Mouse (Mus musculus): ENCODE measurements at regions not wholly inside any gene's neighbourhood (a gene's known extent, or its start where the extent isn't known, plus 50 kb on each side); places are given as distances from the start of the nearest gene placed in this dataset.
"Not testable (repeated sequence)": the region's sequence is repeated elsewhere in the genome, so short reads cannot be mapped to it uniquely, and the experiment has no call there.

- ATAC-seq (ENCODE audit: insufficient read depth) (no peak), DNase-seq (peak; percentile 22)
- 46% methylated on average over 4 of the region's 4 CpGs for WGBS
- H3K9ac ChIP-seq, result no peak overlapping the region
- no peak overlapping the region for H3K4me2 ChIP-seq
- no peaks in the 10 kb centered on the region for H3K36me3 ChIP-seq (ENCODE audit: insufficient read depth)
- no peaks in the 10 kb centered on the region; the same call in 1 of the 2 replicates for H3K9me3 ChIP-seq (ENCODE audit: low read depth, low read length)
- H3K4me1 ChIP-seq (ENCODE audit: insufficient read depth), result no peaks in the 10 kb centered on the region
- H3K27me3 ChIP-seq (ENCODE audit: insufficient read depth, low read length), result no peaks in the 10 kb centered on the region
- H3K27ac ChIP-seq (ENCODE audit: low read depth), result no peak overlapping the region
- TF ChIP-seq CTCF (IDR thresholded peaks at IDR 0.05; ENCODE audit: low read depth), result peak; percentile 23; the same call in 1 of the 2 replicates
- H3K4me3 ChIP-seq (ENCODE audit: low read depth, low read length), result no peak overlapping the region
Measured at GRCm38 (mm10) chr12:113858893-113859292, 315.2 kb downstream of the Adam6a start.

DNA sequence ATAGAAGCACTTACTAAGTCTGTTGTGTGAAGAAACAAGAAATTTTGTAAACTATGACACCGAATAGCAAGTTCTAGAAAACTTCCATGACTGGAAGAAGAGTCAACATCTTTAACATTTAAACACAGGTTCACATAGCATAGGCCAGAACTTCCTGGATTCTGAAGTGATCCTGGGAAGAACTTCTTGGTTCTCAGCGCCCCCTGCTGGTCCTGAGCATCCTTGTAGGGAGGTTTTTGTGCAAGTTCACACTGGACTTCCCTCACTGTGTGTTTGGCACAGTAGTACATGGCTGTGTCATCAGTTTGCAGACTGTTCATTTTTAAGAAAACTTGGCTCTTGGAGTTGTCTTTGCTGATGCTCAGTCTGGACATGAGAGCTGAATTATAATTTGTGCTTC, 335.1 kb downstream of the Adam6a start:
- DNase-seq (peak; percentile 35), ATAC-seq (ENCODE audit: insufficient read depth) (no peak)
- Histone ChIP-seq H3K27ac (ENCODE audit: low read depth) (no peak overlapping the region), H3K27me3 (ENCODE audit: insufficient read depth, low read length) (no peaks in the 10 kb centered on the region), H3K4me2 (no peak overlapping the region), H3K4me3 (ENCODE audit: low read depth, low read length) (no peak overlapping the region), H3K9ac (no peak overlapping the region), H3K36me3 (ENCODE audit: insufficient read depth) (no peaks in the 10 kb centered on the region), H3K9me3 (ENCODE audit: low read depth, low read length) (no peaks in the 10 kb centered on the region; the same call in 1 of the 2 replicates), H3K4me1 (ENCODE audit: insufficient read depth) (no peaks in the 10 kb centered on the region)
- peak; percentile 23; the same call in 1 of the 2 replicates for TF ChIP-seq CTCF (IDR thresholded peaks at IDR 0.05; ENCODE audit: low read depth)
- 23% methylated on average over 2 of the region's 2 CpGs for WGBS

GRCm38 (mm10) chr12:113896152-113896551, 352.4 kb downstream of the Adam6a start:
- DNase-seq, result peak; percentile 0
- no peak overlapping the region for H3K4me3 ChIP-seq (ENCODE audit: low read depth, low read length)
- H3K9me3 ChIP-seq (ENCODE audit: low read depth, low read length), result no peaks in the 10 kb centered on the region
- H3K27me3 ChIP-seq (ENCODE audit: insufficient read depth, low read length), result no peaks in the 10 kb centered on the region
- no peak for ATAC-seq (ENCODE audit: insufficient read depth)
- TF ChIP-seq CTCF (IDR thresholded peaks at IDR 0.05; ENCODE audit: low read depth), result 0 out of 2 replicates have a peak, but pooled peaks have one; percentile 13
- H3K9ac ChIP-seq, result no peak overlapping the region
- no peaks in the 10 kb centered on the region for H3K4me1 ChIP-seq (ENCODE audit: insufficient read depth)
- no peak overlapping the region for H3K27ac ChIP-seq (ENCODE audit: low read depth)
- 31% methylated on average over 4 of the region's 4 CpGs for WGBS
- H3K36me3 ChIP-seq (ENCODE audit: insufficient read depth), result no peaks in the 10 kb centered on the region
- no peak overlapping the region for H3K4me2 ChIP-seq

DNA sequence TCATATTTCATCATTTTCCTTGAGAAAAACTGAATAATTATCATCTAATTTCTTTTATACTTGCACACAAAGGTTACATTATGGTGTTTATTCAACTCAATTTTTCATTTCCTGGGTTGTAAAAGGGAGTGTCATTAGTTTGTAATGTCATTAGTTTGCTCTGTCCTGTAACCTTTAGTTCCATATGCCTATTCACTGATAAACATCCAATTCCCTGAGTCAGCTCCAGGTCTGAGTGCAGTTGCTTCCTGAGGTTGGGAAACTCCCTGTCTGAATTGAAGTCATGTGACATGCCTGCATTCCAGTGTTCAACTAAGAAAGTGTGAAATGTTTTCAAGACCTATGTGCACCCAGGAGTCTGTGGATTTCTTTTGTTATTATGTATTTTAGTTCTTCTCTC, 362.8 kb downstream of the Adam6a start:
- Histone ChIP-seq H3K4me1 (ENCODE audit: insufficient read depth) (no peaks in the 10 kb centered on the region), H3K4me2 (no peak overlapping the region), H3K9me3 (ENCODE audit: low read depth, low read length) (peaks cover 3% of the 10 kb centered on the region; the same call in 1 of the 2 replicates), H3K9ac (no peak overlapping the region), H3K27ac (ENCODE audit: low read depth) (no peak overlapping the region), H3K27me3 (ENCODE audit: insufficient read depth, low read length) (no peaks in the 10 kb centered on the region), H3K36me3 (ENCODE audit: insufficient read depth) (no peaks in the 10 kb centered on the region), H3K4me3 (ENCODE audit: low read depth, low read length) (no peak overlapping the region)
- ATAC-seq (ENCODE audit: insufficient read depth), result no peak
- no peak for TF ChIP-seq CTCF (IDR thresholded peaks at IDR 0.05; ENCODE audit: low read depth)
- no peak for DNase-seq

DNA sequence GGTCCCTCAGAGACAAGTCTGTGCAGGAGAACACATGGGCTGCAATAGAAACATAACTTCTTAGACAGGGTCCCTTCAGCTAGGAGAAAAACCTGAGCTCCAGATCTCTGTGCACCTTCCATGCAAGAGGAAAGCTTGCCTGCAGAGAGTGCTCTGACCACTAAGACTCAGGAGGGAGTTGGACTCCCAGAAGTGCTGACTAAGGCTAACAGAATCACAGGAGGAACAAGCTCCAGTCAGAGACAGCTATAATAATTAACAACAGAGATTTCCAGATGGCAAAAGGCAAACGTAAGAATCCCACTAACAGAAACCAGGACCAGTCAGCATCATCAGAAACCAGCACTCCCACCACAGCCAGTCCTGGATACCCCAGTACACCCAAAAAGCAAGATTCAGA, 364.0 kb downstream of the Adam6a start:
- no peak overlapping the region for H3K4me3 ChIP-seq (ENCODE audit: low read depth, low read length)
- no peaks in the 10 kb centered on the region for H3K27me3 ChIP-seq (ENCODE audit: insufficient read depth, low read length)
- H3K4me2 ChIP-seq, result no peak overlapping the region
- H3K4me1 ChIP-seq (ENCODE audit: insufficient read depth), result no peaks in the 10 kb centered on the region
- no peak overlapping the region for H3K27ac ChIP-seq (ENCODE audit: low read depth)
- 73% methylated on average over 1 of the region's 1 CpGs for WGBS
- ATAC-seq (ENCODE audit: insufficient read depth), result no peak
- no peak for DNase-seq
- TF ChIP-seq CTCF (IDR thresholded peaks at IDR 0.05; ENCODE audit: low read depth), result no peak
- H3K36me3 ChIP-seq (ENCODE audit: insufficient read depth), result no peaks in the 10 kb centered on the region
- no peak overlapping the region for H3K9ac ChIP-seq
- H3K9me3 ChIP-seq (ENCODE audit: low read depth, low read length), result peaks cover 3% of the 10 kb centered on the region; the same call in 1 of the 2 replicates

GRCm38 (mm10) chr12:113911770-113912169, 368.1 kb downstream of the Adam6a start:
- no peak for DNase-seq
- Histone ChIP-seq H3K4me2 (no peak overlapping the region), H3K4me1 (ENCODE audit: insufficient read depth) (no peaks in the 10 kb centered on the region), H3K9me3 (ENCODE audit: low read depth, low read length) (no peaks in the 10 kb centered on the region; the same call in 1 of the 2 replicates), H3K4me3 (ENCODE audit: low read depth, low read length) (no peak overlapping the region), H3K36me3 (ENCODE audit: insufficient read depth) (no peaks in the 10 kb centered on the region), H3K9ac (no peak overlapping the region), H3K27ac (ENCODE audit: low read depth) (no peak overlapping the region), H3K27me3 (ENCODE audit: insufficient read depth, low read length) (no peaks in the 10 kb centered on the region)
- WGBS, result 39% methylated on average over 3 of the region's 3 CpGs
- ATAC-seq (ENCODE audit: insufficient read depth), result no peak
- TF ChIP-seq CTCF (IDR thresholded peaks at IDR 0.05; ENCODE audit: low read depth), result peak; percentile 23; the same call in 1 of the 2 replicates

GRCm38 (mm10) chr12:113940721-113941120, 397.0 kb downstream of the Adam6a start:
- DNase-seq, result no peak
- ATAC-seq (ENCODE audit: insufficient read depth), result no peak

DNA sequence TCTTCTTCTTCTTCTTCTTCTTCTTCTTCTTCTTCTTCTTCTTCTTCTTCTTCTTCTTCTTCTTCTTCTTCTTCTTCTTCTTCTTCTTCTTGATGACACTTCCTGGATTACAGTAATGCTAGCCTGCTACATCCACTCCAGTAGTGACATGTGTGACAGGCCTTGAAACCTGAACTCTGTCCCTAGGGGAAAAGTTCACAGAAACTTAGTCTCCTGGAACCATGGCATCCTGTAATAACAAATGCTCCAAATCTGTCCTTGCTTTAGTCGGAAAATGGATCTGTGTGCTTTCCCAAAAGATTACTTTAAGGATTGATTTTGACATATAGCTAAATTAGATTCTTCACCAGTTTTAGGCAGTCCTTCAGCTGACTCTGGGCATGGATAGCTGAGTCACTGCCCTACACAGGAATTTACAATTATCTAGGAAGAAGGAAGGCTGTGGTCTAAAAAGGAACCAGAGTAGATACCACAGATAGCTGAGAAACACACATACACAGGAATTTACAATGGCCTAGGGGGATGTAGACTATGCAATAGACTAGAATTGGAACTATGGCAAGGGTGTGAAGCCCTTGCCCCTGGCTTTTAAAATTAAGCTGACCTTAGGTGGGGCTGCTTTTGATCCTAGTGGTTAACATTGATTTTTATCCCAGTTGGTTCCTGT, 400.1 kb downstream of the Adam6a start:
- not testable (repeated sequence) for H3K36me3 ChIP-seq (ENCODE audit: insufficient read depth); H3K27me3 ChIP-seq (ENCODE audit: insufficient read depth, low read length); DNase-seq; H3K9me3 ChIP-seq (ENCODE audit: low read depth, low read length); H3K4me1 ChIP-seq (ENCODE audit: insufficient read depth); ATAC-seq (ENCODE audit: insufficient read depth); H3K4me3 ChIP-seq (ENCODE audit: low read depth, low read length); H3K9ac ChIP-seq; H3K27ac ChIP-seq (ENCODE audit: low read depth); H3K4me2 ChIP-seq
- 75% methylated on average over 1 of the region's 1 CpGs for WGBS

More at GRCm38 (mm10) chr12:113940721-113941120, 397.0 kb downstream of the Adam6a start:
- no peaks in the 10 kb centered on the region for H3K36me3 ChIP-seq (ENCODE audit: insufficient read depth)
- H3K9ac ChIP-seq, result no peak overlapping the region
- no peaks in the 10 kb centered on the region for H3K9me3 ChIP-seq (ENCODE audit: low read depth, low read length)
- H3K27ac ChIP-seq (ENCODE audit: low read depth), result no peak overlapping the region
- no peak for TF ChIP-seq CTCF (IDR thresholded peaks at IDR 0.05; ENCODE audit: low read depth)
- no peaks in the 10 kb centered on the region for H3K27me3 ChIP-seq (ENCODE audit: insufficient read depth, low read length)
- H3K4me1 ChIP-seq (ENCODE audit: insufficient read depth), result no peaks in the 10 kb centered on the region
- H3K4me3 ChIP-seq (ENCODE audit: low read depth, low read length), result no peak overlapping the region
- no peak overlapping the region for H3K4me2 ChIP-seq

- ATAC-seq (ENCODE audit: insufficient read depth), result not testable (repeated sequence)
Measured at GRCm38 (mm10) chr12:113945786-113946185, 402.1 kb downstream of the Adam6a start.

More at GRCm38 (mm10) chr12:113945786-113946185, 402.1 kb downstream of the Adam6a start:
- DNase-seq; H3K9me3 ChIP-seq (ENCODE audit: low read depth, low read length); H3K4me3 ChIP-seq (ENCODE audit: low read depth, low read length); H3K27me3 ChIP-seq (ENCODE audit: insufficient read depth, low read length); H3K36me3 ChIP-seq (ENCODE audit: insufficient read depth); H3K4me2 ChIP-seq; H3K9ac ChIP-seq; H3K4me1 ChIP-seq (ENCODE audit: insufficient read depth); H3K27ac ChIP-seq (ENCODE audit: low read depth): not testable (repeated sequence)
- WGBS, result 83% methylated on average over 1 of the region's 1 CpGs
